Mouse (Mus musculus) small intestine, adult 2 months (tissue): ENCODE results near the gene Tmem62. TPM values are rescaled to one million over a fixed set of nuclear protein-coding genes. Genes with fewer than 3 reads are reported as not detected.
"Not testable (repeated sequence)": the region's sequence is repeated elsewhere in the genome, so short reads cannot be mapped to it uniquely, and the experiment has no call there.

ENCODE experiments used
- H3K27ac ChIP-seq: fragments of 200-500 bp; 2 replicates; pipeline ENCODE4 v1.5.1; 2012; ENCODE audit warnings: low read depth, low read length, control low read depth, inconsistent platforms; ENCODE audit not compliant: insufficient read depth
- H3K27me3 ChIP-seq: fragments of 200-500 bp; 2 replicates; pipeline ENCODE4 v1.6.1; 2012; ENCODE audit warnings: mild to moderate bottlenecking, moderate library complexity, low read length, inconsistent platforms; ENCODE audit not compliant: control insufficient read depth, insufficient read depth
- H3K36me3 ChIP-seq: fragments of 200-500 bp; 2 replicates; pipeline ENCODE4 v1.6.1; 2012; ENCODE audit warnings: mild to moderate bottlenecking, low read length, control low read depth, inconsistent platforms; ENCODE audit not compliant: control insufficient read depth, insufficient read depth
- H3K4me1 ChIP-seq: fragments of 200-500 bp; 2 replicates; pipeline ENCODE4 v1.6.1; 2012; ENCODE audit warnings: low read length, inconsistent platforms, mixed read lengths; ENCODE audit not compliant: control insufficient read depth, insufficient read depth, insufficient read length
- H3K4me3 ChIP-seq: fragments of 200-500 bp; 2 replicates; pipeline ENCODE4 v1.5.1; 2012; ENCODE audit warnings: low read depth, mild to moderate bottlenecking, control low read depth, inconsistent platforms, low read length, moderate library complexity
- CTCF ChIP-seq: fragments of 200-500 bp; IDR thresholded peaks from 2 replicates; pipeline ENCODE4 v1.5.1; 2012; ENCODE audit warnings: low read depth, mild to moderate bottlenecking, control low read depth, inconsistent platforms, low read length, moderate library complexity, mixed read lengths; ENCODE audit not compliant: insufficient replicate concordance, insufficient read length; ENCODE audit errors: extremely low read depth
- POLR2A ChIP-seq: fragments of 200-500 bp; IDR thresholded peaks from 2 replicates; pipeline ENCODE4 v1.6.1; 2012; ENCODE audit warnings: low read depth, mild to moderate bottlenecking, control low read depth, inconsistent platforms, low read length, moderate library complexity
- WGBS: fragments of 180-500 bp; shearing (Covaris S2); methylation state at CpG from one replicate; pipeline ENCODE4 v1.1.7; 2018; 5-methylcytosine and 5-hydroxymethylcytosine counted together
- polyA plus RNA-seq: library from polyadenylated mRNA; depleted of rRNA; stranded (reverse); fragments of >200 nt; gene quantifications from 2 replicates; pipeline ENCODE4 v1.2.3, GENCODE M21; 2012

Gene Tmem62
- polyA plus RNA-seq, 1 experiment = 5.1 TPM

DNA sequence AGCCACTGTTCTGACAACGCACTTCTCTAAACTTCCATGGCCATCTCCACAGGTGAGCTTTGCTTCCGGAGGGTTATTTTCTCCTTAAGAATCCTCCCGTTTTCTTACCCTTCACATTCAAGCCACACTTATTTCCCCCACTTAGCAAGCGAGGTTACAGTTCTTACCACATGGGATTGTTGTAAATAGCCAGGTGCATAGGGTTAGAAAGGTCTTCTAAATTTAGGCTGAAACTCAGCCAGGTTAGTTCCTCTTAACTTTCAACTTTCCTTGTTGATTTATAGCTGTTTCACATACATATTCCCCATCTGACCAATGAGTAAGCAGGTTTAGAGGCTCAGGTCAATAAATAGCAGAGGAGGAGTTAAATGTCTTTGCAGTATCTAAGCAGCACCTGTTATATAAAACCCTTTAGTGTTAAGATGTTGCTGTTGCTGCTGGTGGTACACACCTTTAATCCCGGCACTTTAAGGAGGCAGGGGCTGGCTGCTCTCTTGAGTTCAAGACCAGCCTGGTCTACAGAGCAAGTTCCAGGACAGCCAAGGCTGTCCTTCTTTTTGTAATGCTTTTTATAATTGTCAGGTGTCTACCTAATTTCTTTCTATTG is 32.4 kb downstream of the Tmem62 start:
- no peaks in the 10 kb centered on the region for H3K27me3 ChIP-seq
- peaks cover 15% of the 10 kb centered on the region for H3K36me3 ChIP-seq
- H3K4me3 ChIP-seq = peak overlapping the region; percentile 85
- H3K4me1 ChIP-seq = peaks cover 3% of the 10 kb centered on the region; the same call in 1 of the 2 replicates
- no peak for TF ChIP-seq CTCF
- TF ChIP-seq POLR2A = no peak
- WGBS = 12% methylated on average over 5 of the region's 5 CpGs
- H3K27ac ChIP-seq = no peak overlapping the region

- H3K4me1 ChIP-seq = peaks cover 3% of the 10 kb centered on the region; the same call in 1 of the 2 replicates
- WGBS = 88% methylated on average over 9 of the region's 9 CpGs
Observed at GRCm38 (mm10) chr2:121012676-121013075, 35.9 kb downstream of the Tmem62 start.

DNA sequence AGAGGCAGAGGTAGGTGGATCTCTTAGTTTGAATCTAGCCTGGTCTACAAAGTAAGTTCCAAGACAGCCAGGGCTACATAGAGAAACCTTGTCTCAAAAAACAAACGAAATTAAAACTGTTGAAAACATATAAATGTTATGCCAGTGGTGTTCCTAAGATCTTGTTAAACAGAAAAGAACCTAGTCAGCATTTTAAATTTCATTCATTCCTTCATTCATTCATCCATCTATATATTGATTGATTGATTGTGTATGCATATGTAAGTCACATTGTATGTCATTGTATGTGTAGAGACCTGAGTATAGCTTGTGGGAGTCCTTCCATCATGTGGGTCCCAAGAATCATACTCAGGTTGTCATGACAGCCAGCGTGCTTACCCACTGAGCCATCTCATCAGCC is 38.7 kb downstream of the Tmem62 start:
- peaks cover 41% of the 10 kb centered on the region for H3K36me3 ChIP-seq
- TF ChIP-seq POLR2A = no peak
- no peak overlapping the region for H3K4me3 ChIP-seq
- H3K4me1 ChIP-seq = no peaks in the 10 kb centered on the region
- WGBS = 75% methylated on average over 2 of the region's 2 CpGs
- H3K27ac ChIP-seq = no peak overlapping the region
- no peaks in the 10 kb centered on the region for H3K27me3 ChIP-seq

More at GRCm38 (mm10) chr2:121012676-121013075, 35.9 kb downstream of the Tmem62 start:
- no peak overlapping the region for H3K4me3 ChIP-seq
- H3K36me3 ChIP-seq = peaks cover 39% of the 10 kb centered on the region
- no peak overlapping the region for H3K27ac ChIP-seq
- TF ChIP-seq CTCF = no peak
- H3K27me3 ChIP-seq = no peaks in the 10 kb centered on the region

GRCm38 (mm10) chr2:121016226-121016625 is 39.4 kb downstream of the Tmem62 start:
- no peaks in the 10 kb centered on the region for H3K4me1 ChIP-seq
- peaks cover 40% of the 10 kb centered on the region for H3K36me3 ChIP-seq
- 89% methylated on average over 9 of the region's 9 CpGs for WGBS
- TF ChIP-seq CTCF = no peak
- TF ChIP-seq POLR2A = no peak
- no peaks in the 10 kb centered on the region for H3K27me3 ChIP-seq
- H3K27ac ChIP-seq = no peak overlapping the region
- no peak overlapping the region for H3K4me3 ChIP-seq

DNA sequence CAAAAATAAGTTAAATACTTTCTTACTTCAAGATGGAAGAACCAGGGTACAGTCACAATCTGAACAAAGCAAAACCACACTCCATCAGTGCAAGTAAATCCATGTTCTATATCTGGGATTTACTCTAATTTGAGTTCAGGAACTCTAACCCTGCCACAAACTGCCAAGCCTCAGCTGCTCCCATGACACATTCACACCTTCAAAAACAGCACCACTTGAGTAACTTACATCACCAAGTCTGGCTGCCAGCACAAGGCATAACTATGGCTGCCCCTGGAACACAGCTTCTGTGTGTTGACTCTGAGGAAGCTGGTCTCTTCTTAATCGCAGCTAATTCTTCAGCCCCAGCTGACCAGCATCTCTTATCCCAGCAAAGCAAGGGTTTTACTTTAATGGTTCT is 40.3 kb downstream of the Tmem62 start:
- Histone ChIP-seq H3K27me3 (no peaks in the 10 kb centered on the region), H3K36me3 (peaks cover 38% of the 10 kb centered on the region), H3K4me1 (no peaks in the 10 kb centered on the region), H3K4me3 (no peak overlapping the region), H3K27ac (no peak overlapping the region)
- TF ChIP-seq CTCF (no peak), POLR2A (no peak)
- 95% methylated on average over 1 of the region's 1 CpGs for WGBS

GRCm38 (mm10) chr2:121022918-121023317 is 46.1 kb downstream of the Tmem62 start:
- Histone ChIP-seq H3K4me3 (no peak overlapping the region), H3K36me3 (peaks cover under 1% of the 10 kb centered on the region), H3K27ac (no peak overlapping the region), H3K27me3 (no peaks in the 10 kb centered on the region), H3K4me1 (peaks cover 2% of the 10 kb centered on the region; the same call in 1 of the 2 replicates)
- WGBS = 22% methylated on average over 5 of the region's 5 CpGs
- TF ChIP-seq CTCF (no peak), POLR2A (no peak)

DNA sequence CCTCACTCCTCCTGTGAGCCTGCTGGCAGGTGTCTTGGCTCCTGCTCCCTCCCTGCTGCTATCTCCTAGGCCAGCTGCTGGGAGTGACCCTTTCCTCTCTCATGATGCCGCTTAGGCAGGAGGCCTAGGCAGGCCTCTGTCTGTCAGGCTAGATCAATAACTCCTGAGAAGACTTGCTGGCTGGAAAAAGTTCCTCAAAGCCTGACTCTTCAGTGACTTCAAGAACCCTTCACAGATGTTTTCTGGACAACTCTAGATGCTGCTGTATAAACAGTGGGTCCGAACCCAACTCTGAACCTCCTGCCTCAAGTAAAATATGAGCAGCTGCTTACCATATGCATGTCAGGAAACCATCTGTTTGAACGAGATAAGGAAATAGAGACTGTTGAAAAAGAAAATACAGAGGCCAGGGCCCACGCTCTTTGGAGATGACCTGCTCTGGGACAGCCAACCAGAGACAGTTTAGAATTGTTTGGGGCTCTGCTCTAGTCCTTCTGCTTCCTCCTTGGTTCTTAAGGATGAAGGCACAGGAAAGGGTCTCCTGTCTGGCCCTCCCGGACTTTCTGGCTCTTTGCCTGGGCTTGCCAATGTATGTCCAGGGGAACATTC is 60.0 kb downstream of the Tmem62 start, which contains the start of gene Epb42:
Gene Epb42, minus strand, starts transcription at position 340 of the 609 bp plus-strand sequence.
- Histone ChIP-seq H3K4me3 (no peak within 1 kb of the TSS), H3K27ac (no peak within 1 kb of the TSS), H3K4me1 (no peaks in the 10 kb centered on the region), H3K36me3 (no peaks in the 10 kb centered on the region), H3K27me3 (no peaks in the 10 kb centered on the region)
- WGBS = 31% methylated on average over 5 of the region's 5 CpGs
- TF ChIP-seq POLR2A = no peak
- TF ChIP-seq CTCF = no peak

DNA sequence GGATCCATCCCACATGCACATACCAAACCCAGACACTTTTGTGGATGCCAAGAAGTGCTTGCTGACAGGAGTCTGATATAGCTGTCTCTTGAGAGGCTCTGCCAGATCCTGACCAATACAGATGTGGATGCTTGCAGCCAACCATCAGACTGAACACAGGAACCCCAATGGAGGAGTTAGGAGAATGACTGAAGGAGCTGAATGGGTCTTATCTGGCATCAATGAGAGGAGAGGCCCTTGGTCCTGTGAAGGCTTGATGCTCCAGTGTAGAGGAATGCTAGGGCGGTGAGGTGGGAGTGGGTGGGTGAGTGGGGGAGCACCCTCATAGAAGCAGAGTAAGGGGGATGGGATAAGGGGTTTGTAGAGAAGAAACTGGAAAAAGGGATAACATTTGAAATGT is 62.0 kb downstream of the Tmem62 start:
- H3K27me3 ChIP-seq, H3K4me3 ChIP-seq, H3K36me3 ChIP-seq, H3K4me1 ChIP-seq, H3K27ac ChIP-seq: not testable (repeated sequence)
- 100% methylated on average over 1 of the region's 1 CpGs for WGBS
